Mouse (Mus musculus): ENCODE results near the gene Vps8.

The Vps8 gene

DNA sequence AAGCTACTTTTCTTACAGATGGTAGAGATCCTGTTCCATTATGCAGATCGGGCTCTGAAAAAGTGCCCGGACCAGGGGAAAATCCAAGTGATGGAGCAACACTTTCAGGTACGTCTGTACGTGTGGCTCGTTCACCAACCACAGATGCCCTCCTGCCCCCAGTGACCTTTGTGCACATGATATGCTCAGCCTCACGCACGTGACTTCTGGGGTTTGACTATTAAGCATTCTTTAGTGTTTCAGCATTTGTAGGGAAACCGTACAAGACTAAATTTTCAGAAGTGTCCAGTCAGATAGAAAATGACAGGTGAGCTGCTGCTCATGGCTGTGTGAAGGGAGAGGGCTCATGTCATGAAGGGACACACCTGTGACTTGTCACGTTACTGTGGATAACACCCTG, 55.5 kb downstream of the Vps8 start:
- no peak for DNase-seq (ENCODE audit: low spot score in 2 of 2)

DNA sequence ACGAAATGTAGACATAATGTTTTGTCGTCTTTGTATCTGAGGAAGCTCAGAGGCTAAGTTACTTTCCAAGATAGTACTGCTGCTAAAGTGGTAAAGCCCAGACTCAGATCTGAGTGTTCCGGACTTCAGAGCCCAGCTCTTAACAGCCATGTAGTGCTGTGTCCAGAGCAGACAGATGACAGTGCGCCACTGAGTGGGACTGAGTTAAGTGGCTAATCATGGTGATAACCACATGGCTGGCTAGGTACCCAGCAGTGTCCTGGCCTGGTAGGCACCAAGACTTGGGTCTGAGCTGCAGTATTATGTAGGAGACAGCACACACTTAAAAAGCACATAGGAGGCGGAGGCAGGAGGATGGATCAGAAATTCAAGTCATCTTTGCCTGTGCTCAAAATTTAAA, 60.9 kb downstream of the Vps8 start:
- DNase-seq (ENCODE audit: low spot score in 2 of 2): no peak

DNA sequence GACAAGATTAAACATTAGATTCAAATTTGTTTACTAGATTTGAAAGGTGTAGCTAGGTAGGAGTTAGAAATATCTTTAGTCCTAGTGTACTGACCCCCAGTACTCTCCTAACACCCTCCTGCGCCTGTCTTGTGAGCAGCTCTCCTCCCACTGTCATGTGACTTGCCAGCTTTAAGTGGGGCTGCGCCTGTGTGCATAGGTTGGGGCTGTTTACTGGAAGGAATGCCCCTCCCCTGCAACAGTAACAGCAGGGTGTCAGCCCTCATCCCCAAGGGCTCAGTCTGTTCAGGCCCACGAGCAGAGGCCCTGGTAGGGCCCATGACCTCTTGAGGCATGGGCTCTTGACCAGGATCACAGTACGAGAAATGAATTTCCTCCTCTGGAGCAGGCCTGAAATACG, 62.8 kb downstream of the Vps8 start:
- no peak for DNase-seq (ENCODE audit: low spot score in 2 of 2)

DNA sequence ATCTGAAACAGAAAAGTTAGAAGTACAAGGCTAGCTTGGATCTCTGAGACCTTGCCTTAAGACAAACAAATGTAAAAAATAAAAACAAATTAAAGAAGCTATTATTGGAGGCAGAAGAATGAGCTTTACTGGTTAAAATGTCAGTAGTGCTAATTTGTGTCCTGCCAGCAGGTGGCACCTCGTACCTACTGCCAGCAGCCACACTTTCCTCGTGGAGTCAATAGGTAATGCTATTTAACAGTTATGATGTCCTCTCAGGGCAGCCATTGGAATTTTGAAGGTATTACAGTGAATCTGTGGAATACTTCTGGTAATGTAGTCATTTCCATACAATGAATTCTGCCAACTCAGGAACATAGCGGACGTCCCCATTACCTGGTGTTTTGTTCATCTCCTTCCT, 65.5 kb downstream of the Vps8 start:
- DNase-seq (ENCODE audit: low spot score in 2 of 2): peak; percentile 17 to 41

DNA sequence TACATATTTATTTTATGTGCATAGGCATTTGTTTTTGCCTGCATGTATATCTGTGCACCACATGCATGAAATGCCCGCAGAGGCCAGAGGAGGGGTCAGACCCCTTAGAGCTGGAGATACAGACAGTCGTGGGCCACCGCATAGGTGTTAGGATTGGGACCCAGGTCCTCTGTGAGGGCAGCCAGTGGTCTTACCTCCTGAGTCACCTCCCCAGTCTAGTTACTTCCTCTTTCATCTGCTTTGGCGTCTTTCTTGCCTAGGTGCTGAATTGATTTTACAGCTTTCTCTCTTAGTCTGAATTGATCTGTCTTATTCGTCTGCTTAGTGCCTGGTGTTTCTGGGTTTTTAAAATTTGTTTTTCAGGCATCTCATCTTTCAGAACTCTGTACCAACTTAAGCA, 69.4 kb downstream of the Vps8 start:
- no peak for DNase-seq (ENCODE audit: low spot score in 2 of 2)

DNA sequence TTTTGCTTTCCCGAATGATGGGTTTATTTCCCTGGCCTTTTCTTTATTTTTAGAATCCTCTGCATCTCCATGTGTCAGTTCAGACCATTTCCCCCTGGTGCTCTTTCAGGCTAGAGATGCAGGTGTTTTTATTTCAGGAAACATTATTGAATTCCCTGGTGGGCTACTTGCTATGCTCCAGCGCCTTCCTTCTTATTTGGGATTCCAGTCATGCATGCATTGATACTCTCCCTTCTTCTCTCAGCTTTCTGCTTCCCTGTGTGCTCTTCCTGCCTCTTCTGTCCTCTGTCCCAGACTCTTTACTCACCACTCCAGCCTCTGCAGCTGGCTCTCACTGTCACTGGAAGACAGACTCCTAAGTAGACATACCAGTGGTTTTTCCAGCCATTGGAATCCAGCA, 70.0 kb downstream of the Vps8 start:
- DNase-seq (ENCODE audit: low spot score in 2 of 2): no peak

DNA sequence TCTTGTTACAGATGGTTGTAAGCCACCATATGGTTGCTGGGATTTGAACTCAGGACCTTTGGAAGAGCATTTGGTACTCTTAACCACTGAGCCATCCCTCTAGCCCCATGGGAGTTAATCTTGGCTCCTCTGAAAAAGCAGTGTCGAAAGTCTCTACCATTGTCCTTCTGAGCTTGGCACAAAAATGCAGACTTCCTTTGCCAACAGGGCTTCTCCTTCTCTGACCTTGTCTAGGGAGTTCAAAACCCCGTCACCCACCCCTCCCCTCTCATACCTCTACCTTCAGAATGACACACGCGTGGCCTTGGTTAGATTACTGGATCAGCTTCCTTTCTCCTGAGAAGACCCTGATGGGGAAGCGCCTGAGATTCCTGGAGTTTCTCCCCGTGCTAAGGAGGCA, 71.8 kb downstream of the Vps8 start:
- no peak for DNase-seq (ENCODE audit: low spot score in 2 of 2)

DNA sequence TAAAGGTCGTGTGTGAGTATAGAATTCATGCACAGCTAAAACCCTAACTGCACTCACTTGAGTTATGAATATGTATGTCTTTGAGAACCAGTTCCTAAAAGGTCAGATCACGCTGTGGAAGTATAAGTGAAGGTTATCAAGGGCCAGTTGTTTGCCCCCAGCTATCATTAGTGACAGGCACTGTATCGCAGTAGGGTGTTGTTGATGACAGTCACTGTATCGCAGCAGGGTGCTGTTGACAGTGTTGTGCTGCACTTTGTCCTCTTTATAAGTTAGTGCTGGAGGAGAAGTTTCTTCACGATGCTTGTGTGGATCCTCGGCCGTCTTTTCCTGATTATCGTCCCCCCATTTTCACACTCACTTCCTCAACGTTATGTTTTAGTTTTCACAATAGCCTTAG, 73.9 kb downstream of the Vps8 start:
- DNase-seq (ENCODE audit: low spot score in 2 of 2): no peak

DNA sequence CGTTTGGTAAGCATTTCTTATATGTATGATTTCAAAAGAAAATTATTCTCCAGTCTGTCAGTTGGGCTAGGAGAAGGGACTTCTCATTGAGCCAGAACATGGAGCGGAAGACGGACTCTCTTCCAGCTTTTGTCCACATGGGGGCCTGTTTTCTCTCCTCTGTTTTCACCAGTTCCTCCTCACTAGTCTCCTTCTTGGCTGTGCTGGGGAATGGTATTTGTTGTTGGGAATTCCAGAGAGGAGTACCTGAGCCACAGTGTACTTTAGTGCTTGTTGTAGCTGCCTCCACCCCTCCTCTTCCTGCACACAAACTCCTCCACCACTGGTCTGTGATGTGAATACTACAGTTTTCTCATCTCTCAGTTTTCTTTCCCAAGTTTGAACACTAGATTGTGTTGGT, 74.7 kb downstream of the Vps8 start:
- DNase-seq (ENCODE audit: low spot score in 2 of 2): no peak

DNA sequence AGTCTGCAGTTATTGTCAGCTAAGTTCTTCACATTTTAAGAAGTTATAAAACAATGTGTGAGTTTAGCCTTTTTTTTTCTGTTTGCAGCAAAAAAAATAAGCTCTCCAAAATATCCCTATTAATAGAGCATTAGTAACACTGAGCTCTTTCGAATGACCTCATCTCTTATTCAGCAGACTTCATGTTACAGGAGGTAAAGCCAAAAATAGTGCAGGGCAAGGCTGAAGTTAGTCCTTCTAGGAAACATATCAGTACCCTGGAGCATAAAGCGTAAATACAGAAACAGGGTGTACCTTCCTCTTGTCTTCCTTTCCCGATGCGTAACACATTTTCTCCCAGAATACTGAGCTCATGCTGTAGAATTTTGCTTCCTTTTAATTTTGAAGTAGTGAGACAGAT, 76.1 kb downstream of the Vps8 start:
- DNase-seq (ENCODE audit: low spot score in 2 of 2): no peak

DNA sequence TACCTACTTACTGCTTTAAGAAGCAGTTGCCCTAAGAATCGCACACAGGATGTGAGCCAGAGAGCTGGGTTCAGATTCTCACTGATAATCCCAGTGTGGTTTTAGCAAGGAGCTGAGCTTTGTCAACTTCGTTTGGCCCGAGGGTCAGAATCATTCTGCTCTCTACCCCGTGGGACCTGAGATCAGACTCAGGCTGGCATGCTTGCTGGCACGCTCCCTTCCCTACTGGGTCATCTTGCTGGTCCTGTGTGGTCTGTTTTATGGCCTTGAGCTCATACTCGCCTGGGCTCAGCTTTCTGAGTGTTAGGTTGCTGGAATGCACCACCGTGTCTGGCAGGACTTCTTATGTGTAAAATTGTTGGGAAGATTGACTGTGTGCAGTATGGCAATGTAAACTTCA, 76.7 kb downstream of the Vps8 start:
- DNase-seq (ENCODE audit: low spot score in 2 of 2): no peak

DNA sequence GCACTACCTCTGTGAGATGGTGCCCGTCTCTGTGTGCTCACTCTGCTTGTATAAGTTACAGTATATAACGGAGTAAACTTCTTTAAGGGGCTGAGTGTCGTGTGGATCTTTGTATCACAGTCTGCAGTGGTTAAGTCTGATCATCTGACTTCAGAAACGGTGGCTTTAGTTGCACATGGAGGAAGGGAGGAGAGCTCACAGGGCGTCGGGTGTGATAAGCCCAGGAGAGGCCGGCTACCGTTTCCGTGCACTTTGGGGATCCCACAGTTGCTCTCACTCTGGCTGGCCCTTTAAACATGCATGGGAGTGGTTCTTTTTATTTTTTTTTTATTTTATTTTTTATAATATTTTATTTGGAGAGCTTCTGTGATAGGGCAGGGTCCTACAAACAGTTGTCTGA, 95.9 kb downstream of the Vps8 start:
- no peak for DNase-seq (ENCODE audit: low spot score in 2 of 2)

DNA sequence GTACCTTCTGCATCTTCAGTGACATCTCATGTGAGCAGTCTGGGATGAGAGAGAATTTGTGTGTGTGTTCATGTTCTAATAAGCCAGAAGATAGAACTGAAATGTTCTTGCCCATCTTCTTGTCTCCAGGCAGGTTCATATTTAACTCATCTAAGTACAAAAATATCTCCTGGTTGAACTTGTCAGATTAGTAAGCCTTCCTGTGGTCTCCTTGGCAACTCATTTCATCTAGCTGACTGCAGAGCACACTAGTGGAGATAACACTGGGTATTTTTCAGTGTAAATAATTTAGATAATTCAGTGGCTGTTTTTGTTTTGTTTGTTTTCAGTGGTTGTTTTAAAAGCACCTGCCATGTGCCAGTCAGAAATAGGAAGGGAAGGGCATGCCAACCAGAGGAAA, 96.9 kb downstream of the Vps8 start:
- DNase-seq (ENCODE audit: low spot score in 2 of 2): no peak

DNA sequence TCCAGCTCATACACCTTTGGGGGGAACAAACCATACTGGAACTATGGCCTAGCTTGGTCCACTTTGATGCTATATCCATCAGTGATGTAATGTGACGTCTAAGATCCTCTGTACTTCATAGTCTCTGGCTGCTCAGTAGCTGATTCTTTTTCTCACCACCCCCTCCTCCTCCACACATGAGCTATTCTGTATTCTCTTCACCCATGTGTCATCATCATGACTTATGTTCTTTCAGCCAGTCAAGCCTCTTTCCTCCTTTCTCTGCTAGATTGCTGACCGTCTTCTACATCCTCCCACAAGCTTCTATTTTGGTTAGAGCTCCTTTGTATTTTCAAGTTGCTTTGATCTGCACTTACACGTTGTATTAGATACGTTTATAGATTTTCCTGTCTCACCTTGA, 100.8 kb downstream of the Vps8 start:
- DNase-seq (ENCODE audit: low spot score in 2 of 2): peak in 1 of 2 experiments; percentile 69

DNA sequence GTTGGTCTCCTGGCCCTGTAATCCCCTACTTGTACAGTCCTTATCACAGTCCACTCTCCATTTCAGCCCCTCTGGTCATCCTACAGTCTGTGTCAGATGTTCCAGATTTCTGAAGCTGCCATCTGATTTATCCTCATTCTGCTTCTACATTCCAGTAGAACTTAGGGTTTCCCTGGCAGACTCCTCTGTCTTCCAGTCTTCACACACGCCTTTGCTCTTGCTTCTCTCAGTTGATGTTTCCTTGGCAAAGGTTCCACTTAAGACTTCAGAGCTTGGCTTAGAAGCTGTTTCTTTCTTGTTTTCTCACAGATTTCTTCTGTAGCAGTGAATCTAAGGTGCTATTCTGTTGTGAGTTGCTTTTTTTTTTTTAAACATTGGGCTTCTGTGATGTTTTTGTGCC, 102.5 kb downstream of the Vps8 start:
- DNase-seq (ENCODE audit: low spot score in 2 of 2): peak in 1 of 2 experiments; percentile 51

DNA sequence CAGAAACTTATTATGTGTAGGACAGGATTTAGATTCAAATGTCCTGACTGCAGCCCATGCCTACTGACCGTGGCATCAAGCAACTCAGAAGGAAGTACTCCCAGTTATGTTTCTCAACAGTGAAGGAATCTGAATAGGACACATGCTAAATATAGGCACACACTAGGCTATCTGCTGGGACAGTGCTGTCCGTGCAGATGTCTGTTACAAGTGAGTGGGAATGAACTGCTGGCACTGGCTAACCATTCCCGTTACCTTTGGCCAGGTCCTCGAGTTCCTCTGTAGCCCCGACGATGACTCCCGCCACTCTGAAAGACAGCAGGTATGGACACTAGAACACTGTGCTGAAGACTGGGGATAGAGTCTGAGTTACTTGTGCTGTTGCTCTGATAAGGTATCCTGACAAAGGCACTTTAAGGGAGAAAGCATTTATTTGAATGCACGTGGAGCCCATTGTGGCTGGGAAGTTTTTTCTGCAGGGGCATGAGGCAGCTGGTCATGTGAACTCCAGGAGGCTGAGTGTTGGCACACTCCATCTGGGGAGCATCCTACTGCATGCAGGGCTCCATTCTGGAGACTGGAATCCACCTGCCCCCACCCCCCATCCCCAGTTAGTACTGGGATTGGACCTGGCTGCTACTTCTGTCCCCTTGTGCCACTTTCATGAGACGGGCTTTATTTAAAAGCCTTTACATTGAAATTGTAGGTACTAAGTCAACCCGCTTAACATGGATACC, 104.5 kb downstream of the Vps8 start:
- DNase-seq (ENCODE audit: low spot score in 2 of 2): no peak

DNA sequence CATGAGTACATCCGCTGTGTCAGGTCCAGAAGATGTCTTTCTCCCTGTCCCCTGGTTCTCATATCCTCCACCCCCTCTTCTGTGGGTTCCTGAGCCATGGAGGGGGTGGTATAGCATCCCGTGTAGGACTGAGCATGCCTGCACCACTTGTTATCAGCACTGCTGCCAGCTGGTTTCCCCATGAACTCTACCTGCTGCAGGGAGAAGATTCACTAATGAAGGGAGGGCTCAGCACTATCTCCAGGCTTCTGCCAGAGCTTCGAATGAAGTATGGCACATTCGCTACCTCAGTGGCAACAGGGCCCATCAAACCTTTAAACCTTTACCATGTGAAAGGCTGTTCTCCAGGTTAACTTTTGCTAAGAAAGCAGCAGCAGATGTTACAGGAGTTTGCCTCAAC, 110.6 kb downstream of the Vps8 start:
- no peak for DNase-seq (ENCODE audit: low spot score in 2 of 2)

DNA sequence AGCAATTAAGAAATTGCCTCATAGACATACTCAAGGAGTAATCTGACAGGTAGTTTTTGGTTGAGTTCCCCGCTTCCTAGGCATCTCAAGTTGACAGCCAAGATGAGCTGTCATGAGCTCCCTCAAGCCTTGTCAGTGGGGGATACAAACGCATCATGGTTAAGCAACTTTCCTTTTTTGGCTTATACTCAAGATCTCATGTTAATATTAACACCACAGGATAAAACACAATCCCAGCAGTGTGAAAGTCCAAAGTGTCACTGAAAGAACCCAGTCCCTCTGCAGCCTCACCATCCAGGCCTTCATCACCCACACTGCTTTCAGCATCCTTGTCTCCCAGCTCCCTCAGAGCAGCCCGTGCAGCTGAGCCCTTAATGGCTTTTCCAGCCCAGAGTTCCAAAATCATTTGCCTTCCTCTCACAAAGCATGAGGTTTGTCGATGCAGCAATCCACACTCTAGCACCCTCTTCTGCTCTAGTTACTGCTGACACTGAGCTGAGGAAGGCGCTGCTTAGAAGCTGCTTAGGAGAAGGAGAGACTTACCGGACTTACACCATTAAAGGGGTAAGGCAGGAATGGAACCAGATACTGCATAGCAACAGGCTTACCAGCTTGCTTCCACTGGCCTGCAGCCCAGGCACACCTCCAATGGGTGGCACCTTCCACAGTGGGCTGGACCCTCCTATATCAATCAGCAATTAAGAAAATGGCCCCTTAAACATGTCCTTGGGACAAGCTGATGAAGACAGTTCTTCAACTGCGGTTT, 113.5 kb downstream of the Vps8 start:
- DNase-seq (ENCODE audit: low spot score in 2 of 2): no peak

DNA sequence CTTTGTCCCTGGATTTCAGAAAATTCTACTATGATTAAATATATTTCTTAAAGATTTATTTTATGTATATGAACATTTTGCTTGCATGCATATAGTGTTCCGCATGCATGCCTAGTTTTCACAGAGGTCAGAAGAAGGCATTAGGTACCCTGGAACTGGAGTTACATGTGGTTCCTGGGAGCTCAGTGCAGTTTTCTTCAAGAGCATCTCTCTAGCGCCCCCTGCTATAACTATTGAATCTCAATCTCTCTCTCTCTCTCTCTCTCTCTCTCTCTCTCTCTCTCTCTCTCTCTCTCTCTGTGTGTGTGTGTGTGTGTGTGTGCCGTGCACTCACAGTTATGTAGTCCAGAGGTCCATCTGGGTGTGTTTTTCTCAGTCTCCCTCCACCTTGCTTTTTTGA, 114.4 kb downstream of the Vps8 start:
- no peak for DNase-seq (ENCODE audit: low spot score in 2 of 2)

DNA sequence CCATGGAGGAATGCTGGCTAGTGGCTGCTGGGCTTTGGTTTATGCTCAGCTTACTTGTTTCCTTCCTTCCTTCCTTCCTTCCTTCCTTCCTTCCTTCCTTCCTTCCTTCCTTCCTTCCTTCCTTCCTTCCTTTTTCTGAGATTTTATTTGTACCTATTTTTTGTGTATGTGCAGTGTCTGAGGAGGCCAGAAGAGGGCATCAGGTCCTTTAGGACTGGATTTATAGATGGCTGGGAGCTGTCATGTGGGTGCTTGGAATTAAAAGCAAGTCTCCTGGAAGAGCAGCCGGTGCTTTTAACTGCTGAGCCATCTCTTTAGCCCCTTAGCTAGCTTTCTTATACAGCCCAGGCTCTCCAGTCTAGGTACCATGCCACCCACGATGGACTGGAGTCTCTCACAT, 116.0 kb downstream of the Vps8 start:
- DNase-seq (ENCODE audit: low spot score in 2 of 2): no peak

DNA sequence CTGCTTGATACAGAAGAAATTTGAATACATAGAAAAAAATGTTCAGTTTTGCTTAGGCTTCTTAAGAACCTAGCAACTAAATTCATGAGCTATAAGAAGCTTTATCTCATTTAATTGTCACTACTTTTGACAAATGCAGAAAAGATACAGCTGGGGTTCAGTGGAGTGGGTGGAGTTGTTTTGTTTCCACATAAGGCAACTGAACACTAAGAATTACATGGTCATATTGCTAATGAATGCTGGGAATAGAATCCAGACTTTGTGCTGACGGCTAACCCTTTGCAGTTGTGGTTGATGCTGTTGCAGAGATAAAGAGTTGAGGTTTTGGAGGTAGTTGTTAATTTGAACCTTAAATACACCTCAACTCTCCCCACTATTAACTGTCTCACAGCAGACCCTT, 119.6 kb downstream of the Vps8 start:
- DNase-seq (ENCODE audit: low spot score in 2 of 2): no peak

DNA sequence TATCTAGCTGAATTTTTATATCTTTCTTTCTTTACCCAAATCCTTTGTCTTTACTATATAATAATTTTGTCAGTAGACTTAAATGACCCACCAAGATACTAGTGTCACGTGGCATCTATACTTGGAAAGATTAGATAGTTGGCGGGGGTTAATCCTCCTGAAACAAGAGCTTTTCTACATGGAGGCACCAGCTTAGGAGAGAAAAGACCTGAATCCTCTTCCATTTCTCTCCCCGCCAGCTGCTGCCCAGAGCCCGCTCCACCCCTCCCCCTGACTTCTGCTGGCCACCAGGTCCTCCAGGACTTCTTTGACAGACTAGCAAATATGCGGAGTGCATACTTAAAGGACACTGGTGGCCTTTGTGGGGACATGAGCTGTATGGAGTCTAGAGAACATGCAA, 124.5 kb downstream of the Vps8 start:
- DNase-seq (ENCODE audit: low spot score in 2 of 2): no peak

DNA sequence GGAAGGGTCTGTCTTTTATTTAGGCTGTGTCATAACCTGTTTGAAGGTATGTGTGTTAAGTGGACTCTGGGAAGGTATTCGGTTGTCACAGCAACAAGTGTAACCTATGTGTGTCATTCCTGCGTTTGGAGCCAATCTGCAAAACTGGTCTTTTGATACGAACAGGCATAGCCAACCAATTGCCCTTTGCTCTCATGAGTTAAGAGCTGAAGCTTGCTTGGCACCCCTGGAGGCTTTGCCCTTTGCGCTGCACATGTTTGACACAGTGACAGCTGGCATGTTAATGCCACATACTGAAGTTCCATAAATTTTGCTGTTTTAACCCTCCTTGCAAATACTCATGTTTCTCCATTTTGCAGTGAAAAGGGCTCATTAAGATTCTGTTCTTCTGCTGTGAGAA, 126.8 kb downstream of the Vps8 start:
- no peak for DNase-seq (ENCODE audit: low spot score in 2 of 2)

DNA sequence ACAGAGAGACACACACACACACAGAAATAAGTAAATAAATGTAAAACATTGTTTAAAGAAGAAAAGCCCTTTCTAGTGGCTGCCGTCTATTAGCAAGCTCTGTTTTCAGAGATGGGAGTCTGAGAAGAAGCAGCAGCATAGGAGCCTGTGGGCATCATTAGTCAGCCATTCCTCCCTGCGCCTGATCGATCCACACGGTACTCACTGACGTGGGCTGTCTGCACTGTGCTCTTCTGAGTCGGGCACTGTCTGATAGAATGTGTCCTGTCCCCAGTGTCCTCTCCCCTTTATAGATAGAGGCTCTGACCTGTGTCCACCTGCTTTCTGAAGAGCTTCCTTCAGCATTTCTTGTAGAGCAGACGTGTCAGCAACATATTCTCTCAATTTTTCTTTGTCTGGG, 127.5 kb downstream of the Vps8 start:
- no peak for DNase-seq (ENCODE audit: low spot score in 2 of 2)

Data from right cerebral cortex, postnatal 36 days (tissue).